Mouse (Mus musculus) bone marrow macrophage, adult 2 months (primary cell): Measurements from ENCODE around the gene Inpp5a.

Experiments
- CTCF ChIP-seq: IDR thresholded peaks from 2 replicates; pipeline ENCODE4 v1.5.1; 2012; ENCODE audit warnings: low read depth, mild to moderate bottlenecking, low read length, moderate library complexity
- POLR2A ChIP-seq: IDR thresholded peaks from 2 replicates; pipeline ENCODE4 v1.6.1; 2012; ENCODE audit warnings: mild to moderate bottlenecking, low read depth, low read length, borderline replicate concordance

DNA sequence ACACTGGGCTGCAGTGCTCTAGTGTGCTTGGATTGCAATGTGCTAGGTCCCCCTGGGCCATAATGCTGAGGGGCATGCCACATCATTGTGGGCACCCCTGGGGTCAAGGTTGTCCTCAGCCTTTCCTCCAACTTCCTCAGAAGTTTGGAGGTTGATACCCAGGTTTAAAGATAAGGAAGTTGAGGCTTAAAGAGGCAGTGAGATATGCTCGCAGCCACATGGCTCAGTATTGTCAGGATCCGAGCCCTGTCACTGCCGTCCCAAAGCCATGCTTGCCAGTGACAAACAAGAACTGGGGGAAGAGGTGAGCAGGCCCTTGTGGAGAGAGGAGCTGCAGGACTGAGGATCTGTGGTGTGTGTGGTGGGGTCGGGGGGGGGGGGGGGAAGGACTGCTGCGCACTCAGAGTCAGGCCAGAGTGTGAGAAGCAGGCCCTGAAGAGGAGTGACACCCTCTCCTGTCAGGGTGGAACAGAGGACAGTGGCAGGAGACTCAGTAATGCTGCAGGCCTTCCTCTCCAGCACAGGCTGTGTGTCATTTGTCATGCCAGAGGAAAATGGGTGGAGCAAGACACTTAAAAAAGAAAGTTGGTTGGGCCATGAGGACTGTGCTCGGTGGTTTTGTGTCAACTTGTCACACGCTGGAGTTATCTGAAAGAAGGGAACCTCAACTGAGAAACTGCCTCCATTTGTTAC lies 77.7 kb downstream of the Inpp5a start:
- TF ChIP-seq CTCF, result no peak
- no peak for TF ChIP-seq POLR2A
